Mouse (Mus musculus): ENCODE data around the gene Ankrd36.

The Ankrd36 gene

DNA sequence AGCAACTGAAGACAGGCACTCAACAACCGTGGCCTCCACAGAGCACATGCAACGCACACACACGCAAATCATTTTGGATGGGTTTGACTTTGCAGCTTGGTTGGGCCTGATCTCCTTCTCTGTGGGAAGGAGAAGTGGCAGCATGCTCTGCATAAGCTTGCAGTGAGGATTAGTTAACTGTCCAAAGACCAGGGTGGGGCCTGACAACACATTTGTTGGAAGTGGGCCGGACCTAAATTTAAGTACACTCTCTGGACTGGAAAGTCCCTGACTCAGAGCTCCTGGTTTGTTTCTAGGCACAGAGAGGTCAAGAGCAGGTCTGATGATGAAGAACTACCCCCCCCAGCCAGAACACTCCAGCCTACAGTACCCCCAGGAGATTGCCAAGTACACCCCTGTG is 164.8 kb downstream of the Ankrd36 start:
- in situ Hi-C loops (cut with MboI; ENCODE audit: low sequenced_read_pairs) = no loop called here

DNA sequence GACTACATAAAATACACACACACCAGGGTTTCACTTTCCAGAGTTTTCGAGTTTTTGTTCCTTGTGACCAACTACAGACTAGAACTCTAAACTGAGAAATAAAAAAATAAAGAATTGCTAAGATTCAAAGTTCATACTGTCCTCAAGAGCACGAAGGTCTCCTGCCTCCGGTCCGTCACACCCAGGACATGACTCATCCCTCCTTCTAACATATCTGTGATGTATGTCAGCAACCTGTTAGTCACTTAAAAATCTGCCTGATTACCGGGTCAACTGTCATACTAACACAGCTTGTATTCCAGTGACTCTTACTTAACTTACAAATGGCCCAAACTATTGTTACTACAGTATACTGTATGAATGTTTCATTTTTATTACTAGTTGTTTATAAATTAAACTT is 167.7 kb downstream of the Ankrd36 start:
- in situ Hi-C loops (cut with MboI; ENCODE audit: low sequenced_read_pairs) = no loop called here
